8 mouse cellular contexts compared by ENCODE assay signal in the genomic region with DNA sequence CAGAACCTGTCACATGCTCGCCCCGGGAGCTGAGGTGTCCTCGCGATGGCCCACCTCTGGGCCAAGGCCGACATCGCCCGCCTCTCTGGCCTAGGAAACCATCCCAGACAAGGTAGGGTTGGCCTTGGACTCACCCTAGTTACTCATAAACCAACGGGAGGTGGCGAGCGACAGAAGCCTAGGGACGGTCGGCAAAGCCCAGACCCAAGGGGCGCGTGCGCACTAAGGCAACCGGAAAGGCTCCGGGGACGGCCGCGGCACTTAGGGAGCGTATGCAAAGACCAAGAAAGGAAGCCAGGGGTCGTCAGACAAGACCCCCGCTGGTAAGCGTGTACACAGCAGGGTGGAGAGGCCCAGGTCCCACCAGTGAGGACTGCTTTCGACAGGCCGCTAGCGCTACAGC. TPM values are rescaled to one million over a fixed set of nuclear protein-coding genes. Genes with fewer than 3 reads are reported as not detected.
A peak's percentile ranks its signal among the peaks of the same experiment; 100 is the strongest.
DNase-seq lines count a peak whose midpoint lies in the region; ATAC-seq and TF ChIP-seq lines count a peak whose summit lies in the region.

A gene (plus strand): TSS at position 208 of the 403 bp plus-strand sequence.

- WGBS in heart, embryonic 11.5 days (ENCODE audit: insufficient replicate concordance): 0% methylated on average over 27 of the region's 27 CpGs
- 0% methylated on average over 27 of the region's 27 CpGs for WGBS in kidney, embryonic 16.5 days
- WGBS in liver, adult 2 months: 0% methylated on average over 27 of the region's 27 CpGs

- H3K27me3 ChIP-seq in heart, embryonic 11.5 days (ENCODE audit: control insufficient read depth, insufficient read depth, low read length): no peaks in the 10 kb centered on the region
- no peaks in the 10 kb centered on the region for H3K27me3 ChIP-seq in kidney, embryonic 16.5 days (ENCODE audit: insufficient read depth, low read length)
- H3K27me3 ChIP-seq in liver, adult 2 months (ENCODE audit: control insufficient read depth, insufficient read depth, low read length): no peaks in the 10 kb centered on the region
- no peaks in the 10 kb centered on the region for H3K27me3 ChIP-seq in myocyte (ENCODE audit: control insufficient read depth, insufficient read depth, insufficient read length)
- H3K27me3 ChIP-seq in splenic B cell, adult 2 months (ENCODE audit: control insufficient read depth, insufficient read depth, low read length, poor library complexity, severe bottlenecking): no peaks in the 10 kb centered on the region; the same call in 1 of the 2 replicates

- peak; percentile 12; the same call in 1 of the 2 replicates for TF ChIP-seq CTCF in liver, adult 2 months (IDR thresholded peaks at IDR 0.05; ENCODE audit: low read depth, low read length)

- DNase-seq in B cell, adult 2 months: peak; percentile 88 to 89
- peak; percentile 97 for DNase-seq in brain, adult 2 months (ENCODE audit: low read depth, low spot score)
- peak; percentile 94 for DNase-seq in liver, adult 2 months (ENCODE audit: extremely low read depth, low read depth, low spot score)
- DNase-seq in splenic B cell, adult 2 months (ENCODE audit: low read depth, low spot score): peak; percentile 93

- ATAC-seq in erythroblast, adult 5-6 weeks (replicated peaks; ENCODE audit: low FRiP score, poor library complexity, severe bottlenecking): peak; percentile 76
- ATAC-seq in heart, embryonic 11.5 days (replicated peaks; ENCODE audit: insufficient number of reproducible peaks, low FRiP score, low TSS enrichment): peak; percentile 85
- ATAC-seq in kidney, embryonic 16.5 days (ENCODE audit: low FRiP score, low TSS enrichment): peak; percentile 90

- H3ac ChIP-seq in myocyte (ENCODE audit: control insufficient read depth, insufficient read length): peak within 1 kb of the TSS; percentile 55

- TF ChIP-seq POLR2A in liver, adult 2 months (IDR thresholded peaks at IDR 0.05; ENCODE audit: extremely low read depth, insufficient read depth, low read length): peak; percentile 53
- TF ChIP-seq POLR2A in myocyte (IDR thresholded peaks at IDR 0.05; ENCODE audit: insufficient read length, low read depth): peak; percentile 57

- no peaks in the 10 kb centered on the region for H3K9me3 ChIP-seq in heart, embryonic 11.5 days (replicated peaks; ENCODE audit: control insufficient read depth, low read length)
- H3K9me3 ChIP-seq in kidney, embryonic 16.5 days (ENCODE audit: low read length): no peaks in the 10 kb centered on the region

- H3K4me1 ChIP-seq in heart, embryonic 11.5 days (ENCODE audit: control insufficient read depth, insufficient read depth, low read length): peaks cover 13% of the 10 kb centered on the region
- peaks cover 19% of the 10 kb centered on the region for H3K4me1 ChIP-seq in kidney, embryonic 16.5 days (ENCODE audit: insufficient read depth, low read length)
- peaks cover 13% of the 10 kb centered on the region for H3K4me1 ChIP-seq in liver, adult 2 months (ENCODE audit: control insufficient read depth, insufficient read depth, low read length)

- H3K36me3 ChIP-seq in heart, embryonic 11.5 days (ENCODE audit: control insufficient read depth, insufficient read depth, low read length): peaks cover 4% of the 10 kb centered on the region; the same call in 1 of the 2 replicates
- peaks cover 10% of the 10 kb centered on the region; the same call in 1 of the 2 replicates for H3K36me3 ChIP-seq in kidney, embryonic 16.5 days (ENCODE audit: insufficient read depth, low read length)
- peaks cover 18% of the 10 kb centered on the region for H3K36me3 ChIP-seq in liver, adult 2 months (ENCODE audit: control insufficient read depth, insufficient read depth, low read length)
- H3K36me3 ChIP-seq in myocyte (ENCODE audit: control insufficient read depth, insufficient read depth): peaks cover 6% of the 10 kb centered on the region
- peaks cover 10% of the 10 kb centered on the region; the same call in 1 of the 2 replicates for H3K36me3 ChIP-seq in splenic B cell, adult 2 months (ENCODE audit: control insufficient read depth, insufficient read depth, low read length, poor library complexity, severe bottlenecking)

- peak within 1 kb of the TSS; percentile 70 for H3K4me2 ChIP-seq in heart, embryonic 11.5 days
- peak within 1 kb of the TSS; percentile 89 for H3K4me2 ChIP-seq in kidney, embryonic 16.5 days (replicated peaks; ENCODE audit: low read depth, low read length)
- H3K4me2 ChIP-seq in myocyte (ENCODE audit: low read depth): peak within 1 kb of the TSS; percentile 96

- peak within 1 kb of the TSS; percentile 98 for H3K27ac ChIP-seq in heart, embryonic 11.5 days (ENCODE audit: low read depth, low read length)
- peak within 1 kb of the TSS; percentile 96 for H3K27ac ChIP-seq in kidney, embryonic 16.5 days (ENCODE audit: low read length)
- H3K27ac ChIP-seq in liver, adult 2 months (replicated peaks; ENCODE audit: insufficient read depth, low read depth, low read length): peak within 1 kb of the TSS; percentile 98

- peaks cover 16% of the 10 kb centered on the region for H3K79me2 ChIP-seq in liver, adult 2 months (ENCODE audit: control insufficient read depth, insufficient read depth, low read length)
- H3K79me2 ChIP-seq in myocyte (ENCODE audit: control insufficient read depth, insufficient read depth): no peaks in the 10 kb centered on the region

- peak within 1 kb of the TSS; percentile 65 for H3K4me3 ChIP-seq in heart, embryonic 11.5 days (ENCODE audit: low read depth, low read length)
- H3K4me3 ChIP-seq in kidney, embryonic 16.5 days (ENCODE audit: low read length): peak within 1 kb of the TSS; percentile 52
- H3K4me3 ChIP-seq in liver, adult 2 months (ENCODE audit: insufficient read depth, low read depth, low read length): peak within 1 kb of the TSS; percentile 81
- peak within 1 kb of the TSS; percentile 95 for H3K4me3 ChIP-seq in myocyte

- H3K9ac ChIP-seq in heart, embryonic 11.5 days (ENCODE audit: low read depth, low read length): peak within 1 kb of the TSS; percentile 84
- peak within 1 kb of the TSS; percentile 73 for H3K9ac ChIP-seq in kidney, embryonic 16.5 days (replicated peaks; ENCODE audit: low read length)
- peak within 1 kb of the TSS; percentile 91 for H3K9ac ChIP-seq in liver, adult 2 months (ENCODE audit: low read depth, low read length)

TF ChIP-seq in myocyte, 11 proteins besides CTCF, POLR2A, EP300 and RAD21:
- no peak for TF ChIP-seq MAX (IDR thresholded peaks at IDR 0.05; ENCODE audit: low read depth)
- TF ChIP-seq E2F4 (IDR thresholded peaks at IDR 0.05; ENCODE audit: insufficient read depth): no peak
- no peak for TF ChIP-seq MYOD1 (IDR thresholded peaks at IDR 0.05; ENCODE audit: control insufficient read depth in 1 of 3, insufficient read length in 2 of 3, low read depth in 2 of 3)
- TF ChIP-seq TCF12 (IDR thresholded peaks at IDR 0.05; ENCODE audit: insufficient read depth, poor library complexity, severe bottlenecking): no peak
- no peak for TF ChIP-seq MYOG (IDR thresholded peaks at IDR 0.05; ENCODE audit: control insufficient read depth in 1 of 3, insufficient read depth in 1 of 3, insufficient read length in 2 of 3, low read depth in 2 of 3)
- no peak for TF ChIP-seq TCF3 (IDR thresholded peaks at IDR 0.05; ENCODE audit: insufficient read length, low read depth)
- TF ChIP-seq REST (IDR thresholded peaks at IDR 0.05; ENCODE audit: insufficient read depth, insufficient read length): no peak
- no peak for TF ChIP-seq POLR2AphosphoS2 (IDR thresholded peaks at IDR 0.05; ENCODE audit: insufficient read length, low read depth)
- TF ChIP-seq USF1 (IDR thresholded peaks at IDR 0.05; ENCODE audit: low read depth): no peak
- no peak for TF ChIP-seq CEBPB (IDR thresholded peaks at IDR 0.05; ENCODE audit: insufficient read depth, poor library complexity, severe bottlenecking)
- TF ChIP-seq SRF (IDR thresholded peaks at IDR 0.05; ENCODE audit: control insufficient read depth, insufficient read length, low read depth): no peak

RNA-seq across cellular contexts. Expression of the gene that starts here (rescaled TPM):
- total RNA-seq in erythroblast, adult 5-6 weeks (2015; ENCODE audit: low replicate concordance): 18.2 and 21.9 TPM in 2 replicates
- total RNA-seq in erythroblast, adult 5-6 weeks (2017; ENCODE audit: low replicate concordance): 46.2 and 54.9 TPM in 2 replicates
- polyA plus RNA-seq in heart, embryonic 11.5 days (2014; fragmentation: Nextera tagmentation; extraction: Ambion mirVana): 61.3 and 71.1 TPM in 2 replicates
- 117 TPM in 2 replicates for polyA plus RNA-seq in kidney, embryonic 16.5 days (2015; fragmentation: Nextera tagmentation; extraction: Ambion mirVana)
- total RNA-seq in liver, adult 2 months (2014; rRNA removed): 305 and 330 TPM in 2 replicates
- polyA plus RNA-seq in liver, adult 2 months (2012; rRNA removed): 263 and 363 TPM in 2 replicates
- polyA plus RNA-seq in myocyte (2012; fragmentation: generic; extraction: Trizol): 38.7 TPM

Comparison
In these comparisons a context has a peak if more than half of its experiments do, and no peak if none do; other contexts are left out.
1. Peak in every context shown above with its lines: DNase-seq, ATAC-seq, H3K4me3 ChIP-seq and H3K27ac ChIP-seq.